Mouse (Mus musculus): Measurements from ENCODE around the gene Gpr19. TPM values are rescaled to one million over a fixed set of nuclear protein-coding genes. Genes with fewer than 3 reads are reported as not detected.
A peak's percentile ranks its signal among the peaks of the same experiment; 100 is the strongest.

Gene Gpr19
- total RNA-seq, 2 experiments from 2014 or later, result 3.9 to 5.0 TPM

DNA sequence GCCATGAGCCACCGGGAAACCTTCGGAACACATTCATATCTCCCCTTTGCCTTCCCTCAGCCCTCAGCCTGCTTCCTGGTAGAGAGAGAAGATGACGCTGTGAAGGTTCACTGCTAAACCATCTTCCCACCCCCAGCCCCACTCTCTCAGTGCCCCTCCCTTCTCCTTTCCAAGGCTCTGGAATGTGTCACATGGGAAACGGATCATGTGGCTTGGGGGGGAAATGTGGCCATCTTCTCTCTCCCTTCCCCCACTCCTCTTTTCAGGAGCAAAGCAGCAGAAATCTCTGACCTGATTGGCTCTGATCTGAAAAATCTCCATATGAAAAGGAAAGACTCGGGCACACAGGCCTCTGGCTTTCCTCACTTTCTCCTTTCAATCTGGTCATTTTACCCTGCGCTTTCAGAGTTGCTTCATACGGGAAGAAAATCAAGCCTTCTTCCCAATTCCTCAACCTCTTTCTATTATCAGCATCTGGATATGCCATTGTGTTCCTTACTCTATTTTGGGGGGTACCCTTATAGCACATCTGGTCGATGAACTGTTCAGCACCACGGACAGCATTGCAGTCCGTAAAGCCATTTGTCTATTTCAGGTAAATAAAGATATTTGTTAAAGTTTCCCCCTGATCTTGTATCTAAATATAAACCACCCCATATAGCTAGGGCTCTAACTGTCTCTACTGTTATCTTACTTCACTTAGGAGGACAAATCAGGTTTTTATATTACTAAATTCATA is 10.5 kb downstream of the Gpr19 start:
- DNase-seq, result no peak

DNA sequence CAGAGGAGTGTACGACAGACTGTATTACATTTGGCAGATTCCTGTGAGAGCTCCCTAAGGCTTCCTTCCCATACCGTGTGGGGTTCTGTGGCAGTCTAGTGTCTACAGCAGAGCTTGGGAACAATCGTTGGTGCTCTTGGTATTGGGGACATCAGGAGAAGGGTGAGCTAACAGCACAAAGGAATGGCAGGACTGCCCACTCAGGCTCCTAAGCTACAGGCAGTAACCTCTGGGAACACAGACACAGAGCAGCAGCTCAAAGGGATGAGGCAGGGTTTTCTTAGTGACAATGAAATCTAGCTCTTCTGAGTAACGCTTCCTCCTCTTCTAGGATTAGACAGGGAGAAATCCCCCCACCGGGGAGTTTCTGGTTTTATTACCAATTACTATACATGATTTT is 11.4 kb downstream of the Gpr19 start:
- DNase-seq, result no peak

DNA sequence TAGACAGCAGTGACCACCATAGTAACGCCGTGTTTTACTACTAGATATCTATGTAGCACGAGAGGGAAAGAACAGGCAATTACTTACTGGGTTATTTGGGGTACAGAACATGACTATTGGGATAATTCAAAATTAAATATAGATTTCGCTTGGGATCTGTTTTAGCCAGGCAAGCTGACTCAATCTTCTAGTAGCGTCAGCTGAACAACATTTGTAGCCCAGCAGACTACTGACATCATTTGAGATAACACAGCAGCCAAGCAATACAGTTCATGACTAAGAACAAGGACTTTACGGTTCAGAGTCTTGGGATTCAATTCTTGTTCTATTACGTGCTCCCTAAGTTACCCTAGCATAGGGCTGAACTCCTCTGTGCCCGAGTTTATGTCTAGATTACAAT is 11.9 kb downstream of the Gpr19 start:
- DNase-seq, result no peak

DNA sequence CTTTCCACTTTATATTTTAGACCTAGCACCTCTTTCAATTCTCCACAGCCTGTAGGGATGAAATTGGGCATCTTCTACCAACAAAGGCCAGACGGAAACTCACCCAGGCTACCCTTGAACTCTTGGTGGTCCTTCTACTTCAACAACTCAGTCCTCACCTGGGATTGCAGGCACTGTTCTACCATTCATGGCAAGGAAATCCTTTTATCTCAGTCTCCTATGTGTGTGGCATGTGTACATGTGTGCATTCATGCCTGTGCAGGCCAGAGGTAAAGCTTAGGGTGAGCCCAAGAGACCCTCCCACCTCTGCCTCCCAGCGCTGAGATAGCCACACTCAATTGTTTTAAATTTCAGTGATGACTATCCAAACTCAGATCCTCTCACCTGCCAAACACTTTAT is 12.9 kb downstream of the Gpr19 start:
- DNase-seq, result no peak

DNA sequence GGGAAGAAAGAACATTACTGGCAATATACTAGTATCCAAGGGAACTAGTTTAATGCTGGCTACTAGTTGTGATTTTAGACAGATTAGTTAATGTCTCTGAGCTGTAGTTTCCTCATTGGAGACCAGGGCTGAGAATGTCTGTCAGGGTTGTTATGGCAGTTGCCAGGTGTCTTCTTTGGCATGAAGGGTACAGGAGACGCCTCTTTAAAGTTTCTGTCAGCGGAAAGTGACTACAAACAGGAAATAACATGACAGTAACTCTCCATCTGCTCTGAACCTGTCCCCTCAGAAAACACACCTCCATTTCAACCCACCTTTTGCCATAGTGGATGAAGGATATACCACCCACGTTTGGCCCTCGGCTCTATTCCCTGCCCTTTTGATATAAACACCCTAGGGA is 14.7 kb downstream of the Gpr19 start:
- no peak for DNase-seq

DNA sequence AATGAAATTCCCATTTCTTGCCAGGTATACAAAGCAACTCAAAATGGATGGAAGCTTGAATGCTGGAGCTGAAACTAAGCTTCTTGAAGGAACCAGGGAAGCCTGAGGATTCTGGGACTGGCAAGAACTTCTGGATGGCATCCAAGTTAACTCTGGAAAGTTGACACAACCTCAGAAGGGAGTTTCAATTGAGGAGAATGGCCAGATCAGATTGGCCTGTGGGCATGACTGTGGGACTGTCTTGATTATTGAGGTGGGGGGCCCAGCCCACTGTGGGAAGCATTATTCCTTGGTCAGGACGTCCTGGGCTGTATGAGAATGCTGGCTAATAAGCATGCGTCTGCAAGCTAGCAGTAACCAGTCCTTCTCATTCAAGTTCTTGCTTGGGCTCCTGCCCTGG is 18.3 kb downstream of the Gpr19 start:
- DNase-seq, result no peak

DNA sequence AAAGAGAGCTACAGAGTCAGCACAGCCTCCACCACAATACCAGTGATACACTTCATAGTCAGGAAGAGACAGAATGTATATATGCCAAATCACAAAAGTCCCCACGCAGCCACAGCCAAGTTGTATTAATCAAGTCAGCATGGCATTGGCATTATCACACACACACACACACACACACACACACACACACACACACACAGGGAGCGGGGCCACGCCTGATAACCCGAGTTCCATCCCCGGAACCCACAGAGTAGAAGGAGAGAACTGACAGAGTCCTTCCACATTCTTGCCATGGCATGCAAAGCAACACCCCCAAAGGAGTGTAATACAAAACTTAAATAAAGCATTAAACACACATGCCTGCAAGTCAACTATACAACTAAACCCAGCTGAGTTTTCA is 18.8 kb downstream of the Gpr19 start:
- no peak for DNase-seq

DNA sequence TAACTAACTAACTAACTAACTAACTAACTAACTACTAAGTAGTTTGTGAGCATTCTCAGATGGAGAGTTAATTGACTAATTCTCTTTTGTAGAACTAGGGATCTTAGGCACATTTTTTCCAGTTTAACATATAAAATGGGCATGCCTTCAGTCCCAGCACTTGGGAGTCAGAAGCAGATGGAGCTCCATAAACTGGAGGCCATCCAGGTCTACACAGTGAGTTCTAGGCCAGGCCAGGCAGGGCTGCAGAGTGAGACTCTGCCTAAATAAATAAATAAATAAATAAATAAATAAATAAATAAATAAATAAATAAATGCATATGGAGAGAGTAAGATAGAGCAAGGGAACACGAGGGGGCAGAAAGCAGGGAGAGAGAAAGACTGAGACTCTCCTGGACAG is 20.5 kb downstream of the Gpr19 start:
- no peak for DNase-seq

DNA sequence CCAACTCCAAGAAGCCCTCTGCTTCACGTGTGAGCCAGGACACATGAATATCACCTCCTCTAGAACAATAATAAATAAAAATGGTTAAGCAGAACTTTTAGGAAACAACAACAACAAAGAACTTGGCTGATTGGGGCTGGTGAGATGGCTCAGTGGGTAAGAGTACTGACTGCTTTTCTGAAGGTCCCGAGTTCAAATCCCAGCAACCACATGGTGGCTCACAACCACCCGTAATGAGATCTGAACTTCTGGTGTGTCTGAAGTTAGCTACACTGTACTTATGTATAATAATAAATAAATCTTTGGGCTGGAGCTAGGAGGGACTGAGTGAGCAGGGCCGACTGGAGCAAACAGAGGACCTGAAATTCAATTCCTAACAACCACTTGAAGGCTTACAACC is 21.1 kb downstream of the Gpr19 start:
- DNase-seq, result no peak

DNA sequence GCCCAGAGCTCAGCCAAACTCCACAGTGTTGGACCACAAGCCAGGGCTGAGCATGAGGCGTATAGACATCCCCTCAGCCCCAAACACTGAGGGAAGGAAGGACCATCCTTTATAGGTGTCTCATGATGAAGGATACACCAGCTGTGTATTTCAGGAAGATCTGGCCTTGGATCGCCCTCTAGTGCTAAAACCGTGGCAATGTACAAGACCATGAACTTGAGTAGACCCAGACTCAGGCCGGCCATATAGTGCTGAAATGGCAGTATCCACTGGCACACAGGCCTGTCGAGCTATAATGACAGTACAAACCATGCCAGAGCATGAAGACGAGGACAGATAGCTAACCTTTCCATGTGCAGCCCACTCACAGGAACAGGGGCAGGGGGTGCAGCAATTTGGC is 21.6 kb downstream of the Gpr19 start:
- peak in 1 of 2 experiments; percentile 23 for DNase-seq

DNA sequence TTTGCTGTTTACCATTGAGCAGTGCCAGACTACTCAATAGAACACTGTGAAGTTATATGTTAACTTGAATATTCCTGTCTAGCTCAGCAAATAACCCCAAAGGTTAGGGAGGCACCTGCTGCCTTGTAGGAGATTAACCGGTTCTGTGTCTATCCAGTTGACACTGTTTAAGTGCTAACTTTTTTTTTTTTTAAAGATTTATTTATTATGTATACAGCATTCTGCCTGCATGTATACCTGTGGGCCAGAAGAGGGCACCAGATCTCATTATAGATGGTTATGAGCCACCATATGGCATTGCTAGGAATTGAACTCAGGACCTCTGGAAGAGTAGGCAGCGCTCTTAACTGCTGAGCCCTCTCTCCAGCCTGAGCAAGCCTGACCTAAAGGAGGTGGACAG is 25.4 kb downstream of the Gpr19 start:
- no peak for DNase-seq

DNA sequence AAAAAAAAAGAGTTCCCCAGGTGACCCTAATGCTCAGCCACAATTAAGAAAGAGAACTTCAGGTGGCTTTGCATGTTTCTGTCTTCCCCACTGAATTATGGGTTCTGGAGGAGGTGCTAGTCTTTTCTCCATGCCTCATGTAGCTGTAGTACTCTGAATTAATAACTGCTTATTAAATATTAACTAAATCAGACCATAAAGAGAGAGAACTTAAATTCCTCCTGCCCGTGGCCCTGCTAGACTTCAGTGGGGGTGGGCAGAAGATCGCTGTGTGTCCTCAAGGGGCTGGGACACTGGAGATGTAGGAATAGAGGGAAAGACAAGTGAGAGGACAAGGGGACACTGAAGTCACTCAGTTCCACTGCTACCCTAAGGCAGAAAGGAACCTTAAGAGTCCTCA is 26.1 kb downstream of the Gpr19 start:
- DNase-seq, result no peak

DNA sequence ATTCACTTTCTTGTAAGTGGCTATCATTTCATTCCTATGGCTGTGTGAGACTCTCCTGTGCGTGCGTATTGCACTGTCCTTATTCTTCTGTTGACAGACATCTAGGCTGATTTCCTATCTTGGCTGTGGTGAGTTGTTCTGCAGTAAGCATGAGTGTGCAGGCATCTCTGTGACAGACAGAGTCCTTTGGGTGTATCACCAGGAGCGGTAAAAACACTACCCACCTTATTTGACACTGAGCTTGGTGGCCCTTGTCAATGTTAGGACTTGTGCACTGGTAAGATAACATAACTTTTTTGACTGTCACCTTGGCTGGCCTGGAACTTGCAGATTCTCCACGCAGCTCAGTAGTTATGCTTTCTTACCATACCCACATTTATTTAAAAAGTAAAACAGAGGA is 27.5 kb downstream of the Gpr19 start:
- no peak for DNase-seq

DNA sequence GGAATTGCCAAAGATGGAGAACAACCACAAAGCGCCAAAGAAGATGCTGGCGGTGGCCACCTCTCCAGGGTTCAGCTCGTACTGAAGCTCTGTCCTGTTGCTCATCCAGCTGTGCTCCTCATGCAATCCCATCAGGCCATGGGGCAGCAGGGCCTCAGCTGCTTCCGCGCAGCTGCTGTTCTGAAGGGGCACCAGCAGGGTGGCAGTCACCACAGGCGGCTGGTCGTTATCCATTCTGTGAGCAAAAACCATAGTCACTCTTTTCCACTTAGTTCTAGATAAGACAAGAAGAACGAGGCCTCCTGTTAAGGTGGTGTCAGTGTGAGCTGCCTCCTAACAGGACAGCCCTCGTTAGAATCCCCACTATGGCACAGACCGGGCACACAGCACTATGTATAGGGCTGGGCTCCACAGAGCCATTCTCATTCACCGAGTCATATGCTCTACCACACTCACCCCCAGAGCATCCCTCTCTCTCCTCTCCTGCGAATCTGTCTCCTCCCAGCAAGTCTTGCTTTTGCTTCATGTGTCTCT is 28.1 kb downstream of the Gpr19 start:
- no peak for DNase-seq

DNA sequence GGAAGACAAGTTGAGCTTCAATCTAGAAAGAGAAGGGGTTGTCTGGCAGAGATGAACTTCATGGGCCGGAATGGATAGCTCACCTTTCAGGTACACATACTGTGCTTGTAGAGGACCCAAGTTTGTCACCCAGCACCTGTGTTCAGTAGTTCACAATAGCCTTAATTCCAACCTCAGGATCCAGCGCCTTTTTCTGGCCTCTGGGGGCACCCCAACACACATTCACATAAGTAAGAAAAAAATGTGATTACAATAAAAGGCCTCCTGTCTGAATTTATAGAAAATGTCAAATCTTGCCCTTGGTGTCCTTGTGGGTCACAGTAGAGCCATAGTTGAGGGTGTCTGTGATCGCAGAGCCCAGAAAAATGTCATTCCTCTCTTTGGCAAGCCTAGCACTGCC is 31.1 kb downstream of the Gpr19 start:
- DNase-seq, result no peak

DNA sequence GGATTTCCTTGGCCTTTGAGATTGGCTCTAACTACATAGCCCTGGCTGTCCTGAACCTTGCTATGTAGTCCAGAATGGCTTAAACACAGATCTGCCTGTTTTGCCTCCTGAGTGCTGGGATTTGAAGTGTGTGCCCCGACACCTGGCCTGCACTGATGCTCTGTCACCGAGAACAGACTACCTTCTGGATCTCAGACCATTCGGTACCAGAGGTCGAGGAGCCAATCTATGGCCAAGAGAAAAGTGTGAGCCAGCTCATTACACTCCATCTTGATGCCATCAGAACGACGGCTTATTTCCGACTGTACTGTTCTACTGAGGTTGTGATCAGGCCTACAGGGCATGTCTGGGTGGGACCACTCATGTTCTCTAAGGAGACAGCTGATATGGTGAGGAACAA is 32.3 kb downstream of the Gpr19 start:
- DNase-seq, result no peak

DNA sequence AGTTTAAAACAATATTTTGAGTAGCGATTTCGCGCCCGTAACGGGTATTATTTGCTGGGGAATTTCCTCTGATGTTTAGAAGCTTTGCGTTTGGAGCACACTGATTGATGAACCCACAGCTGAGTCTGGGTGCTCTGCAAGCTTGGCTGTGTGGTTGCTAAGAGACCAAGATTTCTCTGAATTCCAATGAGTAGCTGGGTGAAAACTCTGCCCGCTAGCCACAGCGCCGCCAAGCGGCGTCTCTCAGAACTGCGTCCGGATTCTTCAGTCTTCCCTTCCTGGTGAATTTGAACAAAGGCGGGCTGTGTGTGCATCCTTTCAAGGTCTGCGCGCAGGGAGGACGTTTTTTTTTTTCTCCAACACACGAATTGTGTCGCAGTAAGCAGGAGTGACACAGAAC is 35.2 kb downstream of the Gpr19 start:
- DNase-seq, result peak; percentile 88 to 98

DNA sequence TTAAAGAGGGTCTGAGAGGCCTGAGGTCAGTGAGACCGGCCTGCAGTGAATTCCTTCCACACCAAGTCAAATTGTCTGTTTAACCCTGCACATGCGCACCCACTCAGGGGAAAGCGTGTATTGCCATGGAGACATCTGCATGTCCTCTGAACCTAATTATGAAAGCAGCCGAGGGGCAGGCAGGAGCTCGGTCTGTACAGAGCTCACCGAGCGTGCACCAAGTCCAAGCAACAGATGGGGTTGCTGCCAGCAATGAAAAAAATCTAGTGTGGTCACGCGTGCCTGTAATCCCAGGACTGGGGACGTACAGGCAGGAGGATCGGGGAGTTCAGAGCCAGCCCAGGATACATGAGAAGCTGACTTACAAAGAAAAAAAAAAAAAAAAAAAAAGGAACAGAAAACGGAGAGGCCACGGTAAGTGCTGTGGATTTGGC is 35.7 kb downstream of the Gpr19 start:
- DNase-seq, result peak; percentile 9 to 18

DNA sequence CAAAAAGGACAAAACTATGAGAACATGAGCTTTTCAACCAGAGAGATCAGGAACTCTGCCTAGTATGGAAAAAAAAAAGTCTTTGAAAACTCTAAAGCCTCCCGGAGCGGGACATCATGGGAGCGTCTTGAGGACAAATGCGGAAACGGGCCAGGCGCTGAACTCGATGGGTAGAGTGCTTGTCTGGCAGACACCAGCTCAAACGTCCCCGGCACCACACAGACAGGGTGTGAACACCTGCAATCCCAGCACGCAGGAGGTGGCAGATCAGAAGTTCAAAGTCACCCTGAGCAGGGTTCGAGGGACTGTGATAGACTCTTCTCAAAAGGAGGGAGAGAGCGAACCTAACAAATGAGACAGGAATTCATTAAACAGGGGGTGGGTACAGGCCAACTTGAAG is 37.0 kb downstream of the Gpr19 start:
- DNase-seq, result no peak

DNA sequence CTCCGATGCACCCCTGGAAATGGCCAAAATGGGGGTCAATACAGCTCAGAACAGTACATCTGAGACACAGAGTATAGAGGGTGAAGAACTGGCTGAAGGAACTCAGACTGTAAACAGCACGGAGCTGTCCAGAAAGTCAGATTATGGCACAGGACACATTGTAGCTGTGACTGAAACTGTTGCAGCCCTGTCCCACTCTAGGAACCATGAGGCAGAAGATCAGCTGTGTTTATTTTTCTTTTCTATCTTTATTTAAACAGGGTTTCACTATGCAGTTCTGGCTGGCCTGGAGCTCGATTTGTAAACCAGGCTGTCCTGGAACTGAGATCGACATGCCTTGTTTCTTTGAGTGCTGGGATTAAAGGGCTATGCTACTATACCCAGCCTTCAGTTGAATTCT is 38.1 kb downstream of the Gpr19 start:
- no peak for DNase-seq

DNA sequence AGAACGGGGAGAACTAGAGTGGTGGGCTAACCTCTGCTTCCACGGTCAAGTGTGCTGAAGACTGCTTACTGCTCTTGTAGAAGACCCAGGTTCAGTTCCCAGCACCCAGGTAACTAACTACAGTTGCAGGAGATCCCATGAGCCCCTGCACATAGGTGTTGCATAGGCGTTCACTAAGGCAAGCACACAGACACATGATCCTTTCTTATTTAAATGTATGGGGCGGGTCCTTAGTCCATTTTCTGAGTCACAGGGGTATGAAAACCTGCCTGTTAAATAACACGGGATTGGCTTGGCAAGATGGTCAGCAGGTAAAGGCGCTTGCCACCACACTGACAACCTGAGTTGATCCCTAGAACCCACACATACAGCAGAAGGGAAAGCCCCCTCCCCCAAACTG is 39.4 kb downstream of the Gpr19 start:
- DNase-seq, result no peak

DNA sequence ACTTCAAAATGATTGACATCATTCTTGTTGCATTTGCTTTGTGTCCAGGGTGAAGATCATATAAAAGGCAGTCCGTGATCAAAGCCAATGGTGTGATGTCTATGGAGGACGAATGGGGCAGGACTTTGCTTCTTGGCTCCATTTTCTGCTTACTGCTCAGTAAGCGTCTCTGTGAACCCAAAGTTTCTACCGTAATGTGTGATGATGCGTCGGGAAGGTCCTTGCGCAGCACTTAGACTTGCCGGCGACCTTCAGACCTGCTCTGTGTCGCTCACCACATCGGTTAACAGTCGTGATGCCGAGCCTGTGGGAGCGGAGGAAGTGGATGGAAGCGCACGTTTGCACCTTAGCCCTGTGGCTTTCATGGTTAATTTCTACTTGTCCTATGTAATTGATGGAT is 42.5 kb downstream of the Gpr19 start:
- DNase-seq, result no peak

DNA sequence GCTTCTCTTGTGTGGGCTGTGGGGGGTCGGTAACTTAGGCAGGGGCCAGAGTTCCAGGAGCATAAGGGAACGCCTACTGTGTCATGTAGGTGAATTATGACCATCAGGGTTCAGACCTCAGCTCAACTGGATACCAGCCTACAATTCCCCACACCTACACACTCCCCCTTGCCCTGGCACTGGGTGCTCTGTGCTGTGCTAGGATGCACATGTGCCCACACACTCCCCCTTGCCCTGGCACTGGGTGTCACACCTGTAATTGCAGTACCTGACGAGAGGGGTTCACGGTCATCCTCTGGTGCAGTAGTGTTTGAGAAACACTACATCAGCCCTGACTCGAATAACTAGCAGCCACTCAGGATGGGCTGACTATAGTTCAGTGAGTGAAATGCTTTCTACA is 43.6 kb downstream of the Gpr19 start:
- DNase-seq, result no peak

DNA sequence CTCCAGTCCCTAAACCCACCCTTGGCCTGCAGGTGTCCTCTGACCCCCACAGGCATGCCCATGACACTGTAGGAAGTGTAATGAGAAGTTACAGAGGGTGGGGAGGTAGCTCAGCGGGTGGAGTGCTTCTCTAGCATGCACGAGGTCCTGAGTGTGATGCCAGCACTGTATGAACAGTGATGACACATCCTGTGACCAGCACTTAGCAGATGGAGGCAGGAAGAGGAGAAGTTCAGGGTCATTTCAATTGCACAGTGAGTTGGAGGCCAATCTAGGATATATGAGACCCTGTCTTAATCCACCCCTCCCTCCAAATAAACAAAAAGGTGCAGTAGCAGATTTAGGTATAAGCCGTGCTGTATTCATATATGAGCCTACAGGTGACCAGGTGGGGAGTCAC is 48.4 kb downstream of the Gpr19 start:
- DNase-seq, result no peak

DNA sequence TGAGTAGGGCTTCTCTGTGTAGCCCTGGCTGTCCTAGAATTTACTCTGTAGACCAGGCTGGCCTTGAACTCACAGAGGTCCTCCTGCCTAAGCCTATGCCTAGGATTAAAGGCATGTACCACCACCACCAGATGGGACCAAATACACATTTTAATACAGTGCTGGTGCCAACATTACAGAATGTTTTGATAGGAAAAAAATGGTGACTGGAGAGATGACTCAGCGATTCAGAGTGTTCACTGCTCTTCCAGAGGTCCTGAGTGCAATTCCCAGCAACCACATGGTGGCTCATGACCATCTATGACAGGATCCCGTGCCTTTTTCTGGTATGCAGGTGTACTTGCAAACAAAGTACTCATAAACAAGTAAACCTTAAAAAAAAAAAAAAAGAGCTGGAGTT is 48.9 kb downstream of the Gpr19 start:
- no peak for DNase-seq
